Mouse (Mus musculus) intestine, embryonic 14.5 days (tissue): ENCODE data around the gene Src. TPM values are rescaled to one million over a fixed set of nuclear protein-coding genes. Genes with fewer than 3 reads are reported as not detected.
A peak's percentile ranks its signal among the peaks of the same experiment; 100 is the strongest.

Experiments
- ATAC-seq: fragments of 200-750 bp; cut with Nextera tagmentation; replicated peaks from 2 replicates; pipeline ENCODE4 v1.8.0; 2017; ENCODE audit warnings: low read depth, moderate number of reproducible peaks, moderate TSS enrichment, moderate library complexity; ENCODE audit not compliant: low FRiP score, low TSS enrichment
- DNase-seq: peaks from one replicate; pipeline ENCODE4 v3.0.0-alpha.2; 2018; ENCODE audit warnings: low spot score
- H3K27ac ChIP-seq: fragments of 300-500 bp; sonication (generic); 2 replicates; pipeline ENCODE4 v1.5.1; 2014; ENCODE audit warnings: low read depth, mild to moderate bottlenecking, control low read depth
- H3K27me3 ChIP-seq: fragments of 300-500 bp; sonication (generic); replicated peaks from 2 replicates; pipeline ENCODE4 v1.6.1; 2014; ENCODE audit warnings: low read length, control low read depth; ENCODE audit not compliant: control insufficient read depth, insufficient read depth
- H3K36me3 ChIP-seq: fragments of 300-500 bp; sonication (generic); 2 replicates; pipeline ENCODE4 v1.6.1; 2014; ENCODE audit warnings: low read length, control low read depth; ENCODE audit not compliant: control insufficient read depth, insufficient read depth
- H3K4me1 ChIP-seq: fragments of 300-500 bp; sonication (generic); replicated peaks from 2 replicates; pipeline ENCODE4 v1.6.1; 2014; ENCODE audit warnings: low read length, control low read depth, mixed read lengths; ENCODE audit not compliant: control insufficient read depth, insufficient read depth
- H3K4me2 ChIP-seq: fragments of 300-500 bp; sonication (generic); 2 replicates; pipeline ENCODE4 v1.6.1; 2014; ENCODE audit warnings: low read length
- H3K4me3 ChIP-seq: fragments of 300-500 bp; sonication (generic); 2 replicates; pipeline ENCODE4 v1.5.1; 2014; ENCODE audit warnings: low read depth, low read length, control low read depth, mixed read lengths
- H3K9ac ChIP-seq: fragments of 300-500 bp; sonication (generic); 2 replicates; pipeline ENCODE4 v1.6.1; 2014; ENCODE audit warnings: mild to moderate bottlenecking, low read length
- H3K9me3 ChIP-seq: fragments of 300-500 bp; sonication (generic); 2 replicates; pipeline ENCODE4 v1.6.1; 2016; ENCODE audit warnings: low read length, control low read depth; ENCODE audit not compliant: control insufficient read depth
- WGBS: fragments of 180-500 bp; shearing (Covaris S2); extraction: QIAGEN DNeasy Blood & Tissue Kit; methylation state at CpG from one replicate; pipeline ENCODE4 v1.1.7; 2014; 5-methylcytosine and 5-hydroxymethylcytosine counted together
- polyA plus RNA-seq: library from polyadenylated mRNA; unstranded; fragments of >200 nt; fragmentation: Nextera tagmentation; extraction: Ambion mirVana; gene quantifications from 2 replicates; pipeline ENCODE4 v1.2.1, GENCODE M21; 2014

Src gene
- polyA plus RNA-seq, 1 experiment from 2014 or later, result 17.5 TPM

GRCm38 (mm10) chr2:157457100-157457806, 39.0 kb downstream of the Src start:
- Histone ChIP-seq H3K36me3 (peaks cover 42% of the 10 kb centered on the region), H3K27ac (peak overlapping the region; percentile 70), H3K9me3 (no peaks in the 10 kb centered on the region), H3K4me1 (peaks cover 19% of the 10 kb centered on the region; the same call in 1 of the 2 replicates), H3K4me3 (peak overlapping the region; percentile 31), H3K9ac (peak overlapping the region; percentile 55), H3K4me2 (peak overlapping the region; percentile 60), H3K27me3 (no peaks in the 10 kb centered on the region)
- DNase-seq, result peak; percentile 98
- WGBS, result 3% methylated on average over 56 of the region's 56 CpGs
- ATAC-seq, result peak; percentile 86

DNA sequence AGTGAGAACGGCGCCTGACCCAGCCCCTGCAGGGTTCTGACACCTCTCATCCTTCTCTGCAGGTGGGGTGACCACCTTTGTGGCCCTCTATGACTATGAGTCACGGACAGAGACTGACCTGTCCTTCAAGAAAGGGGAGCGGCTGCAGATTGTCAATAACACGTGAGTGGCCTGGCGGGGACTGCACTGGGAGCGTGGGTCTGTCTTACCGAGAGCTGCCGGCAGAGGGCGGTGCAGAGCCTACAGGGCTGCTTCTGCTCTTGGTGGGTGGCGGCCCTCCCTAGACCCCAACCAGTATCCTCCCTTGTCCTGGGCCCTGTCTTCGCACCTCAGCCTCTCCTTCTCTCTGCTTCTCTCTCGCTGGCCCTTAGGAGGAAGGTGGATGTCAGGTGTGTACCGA, 40.2 kb downstream of the Src start:
- DNase-seq (peak; percentile 98), ATAC-seq (peak; percentile 14; the same call in 1 of the 2 replicates)
- no peak overlapping the region for H3K4me2 ChIP-seq
- H3K27ac ChIP-seq, result no peak overlapping the region
- H3K4me1 ChIP-seq, result peaks cover 30% of the 10 kb centered on the region
- no peak overlapping the region for H3K9ac ChIP-seq
- H3K4me3 ChIP-seq, result no peak overlapping the region
- WGBS, result 27% methylated on average over 14 of the region's 14 CpGs
- no peaks in the 10 kb centered on the region for H3K9me3 ChIP-seq
- H3K27me3 ChIP-seq, result no peaks in the 10 kb centered on the region
- peaks cover 51% of the 10 kb centered on the region for H3K36me3 ChIP-seq

DNA sequence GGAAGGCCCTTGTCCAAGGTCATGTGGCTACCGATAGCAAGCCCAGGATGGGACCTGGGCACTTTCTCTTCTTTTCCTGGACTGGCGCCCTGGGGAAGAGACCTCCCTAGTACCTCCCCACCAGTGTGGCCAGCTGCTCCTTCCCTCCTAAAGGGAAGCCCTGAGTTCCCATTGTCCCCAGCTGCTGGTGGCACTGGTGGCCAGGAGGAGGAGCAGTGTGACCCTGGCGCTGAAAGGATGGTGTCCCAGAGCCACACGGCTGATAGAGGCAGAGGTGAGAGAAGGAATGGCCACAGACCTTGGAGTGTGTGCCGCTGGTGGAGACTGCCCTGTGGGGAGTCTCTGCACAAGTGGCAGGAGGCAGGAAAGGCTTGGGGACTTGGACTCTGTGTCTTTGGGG, 41.5 kb downstream of the Src start:
- peaks cover 43% of the 10 kb centered on the region for H3K4me1 ChIP-seq
- peaks cover 48% of the 10 kb centered on the region for H3K36me3 ChIP-seq
- no peak for DNase-seq
- H3K4me3 ChIP-seq, result no peak overlapping the region
- H3K9ac ChIP-seq, result no peak overlapping the region
- H3K9me3 ChIP-seq, result no peaks in the 10 kb centered on the region
- 48% methylated on average over 5 of the region's 5 CpGs for WGBS
- H3K27ac ChIP-seq, result 0 out of 2 replicates have a peak overlapping the region, but pooled peaks have one; percentile 1
- ATAC-seq, result no peak
- no peak overlapping the region for H3K4me2 ChIP-seq
- no peaks in the 10 kb centered on the region for H3K27me3 ChIP-seq

DNA sequence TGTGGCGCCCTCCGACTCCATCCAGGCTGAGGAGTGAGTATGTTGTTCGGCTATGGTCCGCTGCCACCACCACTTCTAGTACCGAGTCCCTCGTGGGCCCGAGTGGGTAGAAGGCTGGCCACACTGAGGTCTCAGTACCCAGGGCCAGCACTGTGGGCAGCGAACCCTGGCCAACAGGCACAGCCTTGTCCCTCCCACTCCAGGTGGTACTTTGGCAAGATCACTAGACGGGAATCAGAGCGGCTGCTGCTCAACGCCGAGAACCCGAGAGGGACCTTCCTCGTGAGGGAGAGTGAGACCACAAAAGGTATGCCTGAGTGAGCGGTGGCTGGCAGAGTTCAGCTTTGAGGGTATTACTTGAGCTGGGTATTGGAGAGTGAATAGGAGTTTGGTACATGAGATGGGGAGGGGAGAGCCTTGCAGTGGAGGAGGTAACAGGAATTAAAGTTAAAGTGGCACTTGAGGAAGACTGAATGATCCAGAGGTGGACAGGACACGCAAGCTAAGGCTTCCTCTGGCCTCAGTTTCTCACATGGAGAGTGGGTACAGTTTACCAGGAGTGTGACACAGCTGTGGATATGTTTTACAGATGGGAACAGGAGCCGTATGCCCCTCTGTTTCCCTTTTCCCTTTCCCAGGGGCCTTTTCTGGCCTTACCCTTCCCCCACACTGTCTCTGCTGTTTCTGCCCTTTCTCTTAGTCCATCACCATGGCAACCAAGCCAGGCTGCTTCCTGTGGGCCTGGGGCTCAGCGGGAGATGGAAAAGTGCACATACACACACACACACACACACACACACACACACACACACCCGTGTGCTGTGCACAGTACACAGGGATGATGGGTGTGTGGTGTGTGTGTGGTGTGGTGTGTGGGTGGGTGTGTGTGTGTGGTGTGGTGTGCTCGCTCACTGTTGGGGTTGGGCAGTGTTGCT, 44.8 kb downstream of the Src start:
- peaks cover 61% of the 10 kb centered on the region for H3K36me3 ChIP-seq
- peak; percentile 14; the same call in 1 of the 2 replicates for ATAC-seq
- H3K9ac ChIP-seq, result no peak overlapping the region

DNA sequence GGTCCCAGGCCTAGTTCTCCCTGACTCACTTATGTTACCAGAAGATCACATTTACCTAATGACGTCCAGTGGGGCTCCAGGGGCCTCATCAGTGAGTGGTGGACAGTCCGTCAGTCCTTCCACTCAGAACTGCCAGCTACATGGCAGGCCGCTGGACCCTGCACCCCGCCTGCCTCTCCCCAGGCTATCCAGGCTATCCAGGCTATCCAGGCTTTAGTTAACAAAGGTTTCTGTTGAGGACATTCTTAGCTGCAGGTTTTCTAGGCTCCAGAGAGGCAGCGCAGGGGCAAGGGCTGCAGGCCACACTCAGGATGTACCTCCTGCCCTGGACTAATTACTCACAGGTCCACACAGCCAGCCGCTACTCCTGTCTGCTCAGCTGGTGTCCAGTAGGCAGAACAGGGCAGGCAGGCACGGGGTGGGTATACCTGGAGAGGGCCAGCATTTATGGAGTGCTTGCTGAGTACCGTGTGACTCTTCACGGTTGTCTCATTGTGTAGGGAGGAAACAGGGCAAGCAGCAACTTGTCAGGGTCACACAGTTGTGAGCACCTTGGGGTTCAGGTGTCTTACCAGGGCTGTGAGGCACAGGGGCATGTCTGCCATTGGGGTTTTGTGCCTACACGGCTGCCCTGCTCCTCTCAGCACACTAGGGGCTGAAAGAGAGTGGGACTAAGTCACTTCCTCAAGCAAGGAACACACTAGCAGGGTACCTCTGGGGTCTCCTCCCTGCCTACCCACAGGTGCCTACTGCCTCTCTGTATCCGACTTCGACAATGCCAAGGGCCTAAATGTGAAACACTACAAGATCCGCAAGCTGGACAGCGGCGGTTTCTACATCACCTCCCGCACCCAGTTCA, 45.9 kb downstream of the Src start:
- peaks cover 67% of the 10 kb centered on the region for H3K36me3 ChIP-seq
- H3K4me3 ChIP-seq, result no peak overlapping the region
- 32% methylated on average over 16 of the region's 16 CpGs for WGBS
- H3K4me2 ChIP-seq, result peak overlapping the region; percentile 36
- no peaks in the 10 kb centered on the region for H3K9me3 ChIP-seq
- H3K27me3 ChIP-seq, result no peaks in the 10 kb centered on the region
- H3K4me1 ChIP-seq, result peaks cover 42% of the 10 kb centered on the region
- DNase-seq, result peak; percentile 71
- peak; percentile 19 for ATAC-seq
- peak overlapping the region; percentile 22; the same call in 1 of the 2 replicates for H3K9ac ChIP-seq
- H3K27ac ChIP-seq, result peak overlapping the region; percentile 93

More for the DNA sequence above, 44.8 kb downstream of the Src start:
- WGBS, result 48% methylated on average over 20 of the region's 20 CpGs
- Histone ChIP-seq H3K9me3 (no peaks in the 10 kb centered on the region), H3K4me3 (no peak overlapping the region), H3K4me2 (no peak overlapping the region), H3K4me1 (peaks cover 49% of the 10 kb centered on the region), H3K27ac (peak overlapping the region; percentile 93), H3K27me3 (no peaks in the 10 kb centered on the region)
- no peak for DNase-seq

DNA sequence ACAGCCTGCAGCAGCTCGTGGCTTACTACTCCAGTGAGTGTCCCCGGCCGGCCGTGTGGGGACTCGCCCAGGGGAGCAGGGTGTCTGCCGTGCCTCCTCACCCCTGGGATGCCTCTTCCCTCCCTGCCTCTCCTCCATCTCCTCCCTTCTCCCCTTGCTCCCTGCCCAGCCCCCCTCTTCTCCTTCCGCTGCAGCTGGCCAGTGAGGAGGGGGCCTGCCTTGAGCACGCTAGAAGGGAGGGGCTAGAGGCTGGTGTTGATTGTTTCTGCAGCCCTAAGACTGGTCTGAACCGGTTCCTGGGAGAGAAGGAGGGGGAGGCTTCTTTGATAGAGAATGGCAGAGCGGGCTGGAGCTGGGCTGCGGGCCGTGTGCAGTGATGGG, 46.5 kb downstream of the Src start:
- peak overlapping the region; percentile 50 for H3K9ac ChIP-seq
- ATAC-seq (peak; percentile 87), DNase-seq (peak; percentile 87)
- no peak overlapping the region for H3K4me3 ChIP-seq
- peaks cover 68% of the 10 kb centered on the region for H3K36me3 ChIP-seq
- peak overlapping the region; percentile 36 for H3K4me2 ChIP-seq
- peak overlapping the region; percentile 93 for H3K27ac ChIP-seq
- 5% methylated on average over 11 of the region's 12 CpGs for WGBS
- H3K27me3 ChIP-seq, result no peaks in the 10 kb centered on the region
- H3K4me1 ChIP-seq, result peaks cover 42% of the 10 kb centered on the region
- H3K9me3 ChIP-seq, result no peaks in the 10 kb centered on the region

DNA sequence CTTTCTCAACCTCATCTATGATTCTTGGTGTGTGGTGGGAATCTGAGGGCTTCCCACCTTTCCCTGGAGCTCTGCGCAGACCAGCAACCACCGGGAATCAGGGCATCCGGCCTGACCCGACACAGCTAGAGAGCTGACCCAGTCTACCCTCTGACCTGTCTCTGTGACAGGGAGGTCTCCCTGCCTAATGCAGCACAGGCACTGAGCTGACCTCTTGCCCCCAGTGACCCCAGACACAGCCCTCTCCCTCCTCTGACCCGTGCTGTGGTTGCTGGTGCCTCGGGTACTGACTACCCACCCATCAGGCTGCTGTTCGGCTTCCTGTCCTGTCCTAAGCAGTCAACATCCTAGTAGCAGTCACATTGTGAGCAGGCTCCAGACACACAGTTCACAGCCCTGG, 48.6 kb downstream of the Src start:
- no peak for ATAC-seq
- 53% methylated on average over 7 of the region's 7 CpGs for WGBS
- Histone ChIP-seq H3K27ac (no peak overlapping the region), H3K4me1 (peaks cover 49% of the 10 kb centered on the region), H3K4me2 (no peak overlapping the region), H3K27me3 (no peaks in the 10 kb centered on the region), H3K9ac (no peak overlapping the region), H3K9me3 (no peaks in the 10 kb centered on the region), H3K4me3 (no peak overlapping the region), H3K36me3 (peaks cover 67% of the 10 kb centered on the region)
- no peak for DNase-seq
